Mouse (Mus musculus) spleen, adult 2 months (tissue): ENCODE measurements around the gene Sema6d.

Experiments
- CTCF ChIP-seq: fragments of 200-500 bp; IDR thresholded peaks from 2 replicates; pipeline ENCODE4 v1.5.1; 2011; ENCODE audit warnings: mild to moderate bottlenecking, inconsistent platforms; ENCODE audit not compliant: insufficient read depth, insufficient read length, insufficient replicate concordance; ENCODE audit errors: extremely low read depth
- POLR2A ChIP-seq: fragments of 200-500 bp; IDR thresholded peaks from 2 replicates; pipeline ENCODE4 v1.6.1; 2011; ENCODE audit warnings: low read depth, low read length, inconsistent platforms

GRCm38 (mm10) chr2:124194041-124194440 lies 104.3 kb downstream of the Sema6d start:
- no peak for TF ChIP-seq POLR2A
- TF ChIP-seq CTCF, result no peak
